In genomic region chr12:107979710-107980260, GRCm38 (mm10) we compare ENCODE assay signal across 9 mouse cellular contexts. TPM values are rescaled to one million over a fixed set of nuclear protein-coding genes. Genes with fewer than 3 reads are reported as not detected.
DNase-seq lines count a peak whose midpoint lies in the region; ATAC-seq and TF ChIP-seq lines count a peak whose summit lies in the region.
"Had no signal": no experiment of that assay in that cellular context is flagged by ENCODE, and none has a peak within 500 bp of the region (broad histone marks: within the 10 kb centered on the region; RNA-seq: fewer than 3 reads in every experiment).

No protein-coding gene starts in this region.

- TF ChIP-seq CTCF in ES-Bruce4 (IDR thresholded peaks at IDR 0.05; ENCODE audit: low read depth, low read length), result no peak
- TF ChIP-seq CTCF in brain, embryonic 14.5 days (IDR thresholded peaks at IDR 0.05; ENCODE audit: borderline replicate concordance, extremely low read depth, insufficient read depth, insufficient read length), result no peak

- intact Hi-C loops in gastrocnemius, postnatal 36 days (cut with DNase I), result no loop called here

- no peaks in the 10 kb centered on the region; the same call in 1 of the 2 replicates for H3K27me3 ChIP-seq in ES-Bruce4 (ENCODE audit: control insufficient read depth, insufficient read depth, low read length, poor library complexity, severe bottlenecking)
- peaks cover 3% of the 10 kb centered on the region for H3K27me3 ChIP-seq in heart, embryonic 16.5 days (ENCODE audit: control insufficient read depth, insufficient read depth, low read length)
- H3K27me3 ChIP-seq in midbrain, embryonic 10.5 days (ENCODE audit: low read depth, poor library complexity, severe bottlenecking), result peaks cover 81% of the 10 kb centered on the region

- H3K9ac ChIP-seq in ES-Bruce4 (ENCODE audit: low read depth, poor library complexity, severe bottlenecking), result peak overlapping the region; percentile 37
- peak overlapping the region; percentile 77 for H3K9ac ChIP-seq in heart, embryonic 16.5 days (ENCODE audit: low read length)

- TF ChIP-seq POLR2A in ES-Bruce4 (IDR thresholded peaks at IDR 0.05; ENCODE audit: insufficient read depth, low read length), result no peak
- no peak for TF ChIP-seq POLR2A in brain, embryonic 14.5 days (IDR thresholded peaks at IDR 0.05; ENCODE audit: borderline replicate concordance, extremely low read depth, insufficient read depth, insufficient read length, poor library complexity, severe bottlenecking)

- no peak for TF ChIP-seq EP300 in ES-Bruce4 (IDR thresholded peaks at IDR 0.05; ENCODE audit: insufficient read depth, low read depth, low read length)

- peak overlapping the region; percentile 71 for H3K4me2 ChIP-seq in heart, embryonic 16.5 days (ENCODE audit: low read depth, low read length)

- peak; percentile 76 for DNase-seq in brain, embryonic 14.5 days (ENCODE audit: low read depth)
- peak; percentile 92 for DNase-seq in kidney, postnatal 10 days
- DNase-seq in midbrain, embryonic 10.5 days (ENCODE audit: low spot score), result peak; percentile 92
- DNase-seq in gastrocnemius, postnatal 36 days, result no peak

- peak overlapping the region; percentile 62 for H3K4me3 ChIP-seq in ES-Bruce4 (ENCODE audit: low read depth, low read length)
- peak overlapping the region; percentile 53 for H3K4me3 ChIP-seq in heart, embryonic 16.5 days (ENCODE audit: low read length)
- peak overlapping the region; percentile 51 for H3K4me3 ChIP-seq in midbrain, embryonic 10.5 days

- H3K9me3 ChIP-seq in ES-Bruce4 (replicated peaks; ENCODE audit: control insufficient read depth, insufficient read depth, low read length, poor library complexity, severe bottlenecking), result no peaks in the 10 kb centered on the region
- no peaks in the 10 kb centered on the region for H3K9me3 ChIP-seq in heart, embryonic 16.5 days (replicated peaks; ENCODE audit: control insufficient read depth, low read length)
- H3K9me3 ChIP-seq in midbrain, embryonic 10.5 days (replicated peaks), result no peaks in the 10 kb centered on the region

- 8% methylated on average over 28 of the region's 28 CpGs for WGBS in heart, embryonic 16.5 days
- WGBS in midbrain, embryonic 10.5 days, result under 1% methylated on average over 28 of the region's 28 CpGs

- ATAC-seq in heart, embryonic 16.5 days (replicated peaks; ENCODE audit: extremely low read depth, insufficient read depth, low FRiP score), result peak; percentile 71
- ATAC-seq in megakaryocyte-erythroid progenitor cell, adult 5-6 weeks (replicated peaks; ENCODE audit: low FRiP score, low TSS enrichment, poor library complexity, severe bottlenecking), result no peak
- ATAC-seq in erythroid progenitor cell, adult 5-6 weeks (replicated peaks; ENCODE audit: low FRiP score, poor library complexity, severe bottlenecking), result no peak

- no peaks in the 10 kb centered on the region for H3K36me3 ChIP-seq in ES-Bruce4 (ENCODE audit: control insufficient read depth, insufficient read depth, low read length, poor library complexity, severe bottlenecking)
- H3K36me3 ChIP-seq in heart, embryonic 16.5 days (ENCODE audit: control insufficient read depth, insufficient read depth), result no peaks in the 10 kb centered on the region
- H3K36me3 ChIP-seq in midbrain, embryonic 10.5 days, result no peaks in the 10 kb centered on the region

- peaks cover 3% of the 10 kb centered on the region for H3K4me1 ChIP-seq in ES-Bruce4 (ENCODE audit: control insufficient read depth, insufficient read depth, low read length)
- peaks cover 46% of the 10 kb centered on the region for H3K4me1 ChIP-seq in heart, embryonic 16.5 days (ENCODE audit: control insufficient read depth, insufficient read depth, low read length)
- H3K4me1 ChIP-seq in midbrain, embryonic 10.5 days, result peaks cover 79% of the 10 kb centered on the region

- H3K27ac ChIP-seq in ES-Bruce4 (ENCODE audit: insufficient read depth, low read length), result no peak overlapping the region
- H3K27ac ChIP-seq in heart, embryonic 16.5 days (ENCODE audit: low read length), result peak overlapping the region; percentile 87
- H3K27ac ChIP-seq in midbrain, embryonic 10.5 days (replicated peaks), result peak overlapping the region; percentile 96
- H3K27ac ChIP-seq: macrophage had no signal

RNA-seq across cellular contexts. Expression of gene Bcl11b, which starts 23.6 kb away (rescaled TPM):
- 0.69 and 0.79 TPM in 2 replicates for polyA plus RNA-seq in ES-Bruce4 (2011; ENCODE audit: insufficient read depth, insufficient read length, low read depth, missing spikeins)
- polyA plus RNA-seq in brain, embryonic 14.5 days (2012; rRNA removed), result 67.1 and 73.3 TPM in 2 replicates
- polyA plus RNA-seq in heart, embryonic 16.5 days (2015; fragmentation: Nextera tagmentation; extraction: Ambion mirVana), result 6.3 and 9.0 TPM in 2 replicates
- polyA plus RNA-seq in midbrain, embryonic 10.5 days (2016; fragmentation: Nextera tagmentation; extraction: Ambion mirVana), result 2.5 and 3.9 TPM in 2 replicates
- total RNA-seq in megakaryocyte-erythroid progenitor cell, adult 5-6 weeks (2014; fragmentation: Nextera tagmentation), result 0.59 and 0.62 TPM in 2 replicates
- 0.19 and 2.0 TPM in 2 replicates for total RNA-seq in megakaryocyte-erythroid progenitor cell, adult 5-6 weeks (2017)
- total RNA-seq in erythroid progenitor cell, adult 5-6 weeks (2015; ENCODE audit: low replicate concordance), result 0.72 and 1.3 TPM in 2 replicates
- total RNA-seq in erythroid progenitor cell, adult 5-6 weeks (2017; ENCODE audit: low replicate concordance), result 0.38 and 1.3 TPM in 2 replicates
- 1 to 10 TPM in 1 of 2 experiments, not detected in 1; 1.3 TPM for total RNA-seq in gastrocnemius, postnatal 36 days (2021)
- polyA plus RNA-seq: macrophage had no signal

Comparison
In these comparisons a context has a peak if more than half of its experiments do, and no peak if none do; other contexts are left out.
1. DNase-seq: peak in brain, embryonic 14.5 days (single experiment), kidney, postnatal 10 days (single experiment) and midbrain, embryonic 10.5 days (single experiment); none in gastrocnemius, postnatal 36 days (0 of 2).
2. Peak in every context shown above with its lines, with median percentiles within 50 percentile points of each other: H3K4me3 ChIP-seq.